Mouse (Mus musculus) small intestine, adult 2 months (tissue): ENCODE results near the gene Ubxn10.

Experiments
- CTCF ChIP-seq: fragments of 200-500 bp; IDR thresholded peaks from 2 replicates; pipeline ENCODE4 v1.5.1; 2012; ENCODE audit warnings: low read depth, mild to moderate bottlenecking, control low read depth, inconsistent platforms, low read length, moderate library complexity, mixed read lengths; ENCODE audit not compliant: insufficient replicate concordance, insufficient read length; ENCODE audit errors: extremely low read depth
- POLR2A ChIP-seq: fragments of 200-500 bp; IDR thresholded peaks from 2 replicates; pipeline ENCODE4 v1.6.1; 2012; ENCODE audit warnings: low read depth, mild to moderate bottlenecking, control low read depth, inconsistent platforms, low read length, moderate library complexity

DNA sequence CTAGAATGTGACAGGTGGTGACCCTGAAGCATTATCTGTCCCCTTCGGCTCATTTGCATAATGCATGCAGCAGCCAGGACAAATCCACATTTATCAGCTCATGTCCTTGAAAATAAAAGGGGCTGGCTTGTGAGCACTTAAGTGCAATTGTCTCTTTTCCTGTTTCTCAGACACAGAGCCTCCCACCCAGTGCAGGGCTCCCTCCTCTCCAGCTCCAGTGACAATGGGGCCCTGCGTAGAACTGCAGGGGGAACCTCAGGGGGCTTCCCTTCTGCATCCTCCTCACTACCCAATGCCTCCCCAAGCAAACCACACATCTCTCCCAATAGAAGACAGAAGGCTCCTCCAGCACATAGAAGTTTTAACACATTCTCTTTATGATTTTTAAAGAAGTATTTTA lies 54.2 kb downstream of the Ubxn10 start:
- TF ChIP-seq CTCF (no peak), POLR2A (no peak)
